11 mouse cellular contexts compared by ENCODE assay signal in genomic region chr5:113290149-113290548, GRCm38 (mm10). TPM values are rescaled to one million over a fixed set of nuclear protein-coding genes. Genes with fewer than 3 reads are reported as not detected.
"Had no signal": no experiment of that assay in that cellular context is flagged by ENCODE, and none has a peak within 500 bp of the region (broad histone marks: within the 10 kb centered on the region; RNA-seq: fewer than 3 reads in every experiment).

No protein-coding gene starts in this region.

- ATAC-seq: liver, postnatal 0 days; midbrain, embryonic 13.5 days had no signal

- H3K27ac ChIP-seq: limb, embryonic 12.5 days; liver, embryonic 13.5 days; midbrain, embryonic 13.5 days had no signal

- H3K4me1 ChIP-seq: limb, embryonic 12.5 days; liver, embryonic 13.5 days had no signal

- H3K9ac ChIP-seq: limb, embryonic 12.5 days; liver, embryonic 13.5 days; liver, postnatal 0 days; midbrain, embryonic 13.5 days had no signal

- H3K4me3 ChIP-seq: limb, embryonic 12.5 days; liver, embryonic 13.5 days; midbrain, embryonic 13.5 days had no signal

- H3K36me3 ChIP-seq: limb, embryonic 12.5 days; liver, embryonic 13.5 days had no signal

- H3K4me2 ChIP-seq: limb, embryonic 12.5 days; liver, embryonic 13.5 days; midbrain, embryonic 13.5 days had no signal

- DNase-seq: kidney, adult 8-10 months; kidney, postnatal 25 days; liver; liver, embryonic 13.5 days; liver, postnatal 0 days; lung, postnatal 36 days; thymus, adult 18-20 months; thymus, postnatal 14 days had no signal

- H3K9me3 ChIP-seq: limb, embryonic 12.5 days; liver, embryonic 13.5 days; midbrain, embryonic 13.5 days had no signal

RNA-seq across cellular contexts. Expression of gene Sgsm1, which starts 20.4 kb away (rescaled TPM):
- total RNA-seq: neutrophil, adult 5-6 weeks had no signal
